In genomic region chr16:17053903-17054302, GRCm38 (mm10) we compare ENCODE assay signal across 31 mouse cellular contexts. TPM values are rescaled to one million over a fixed set of nuclear protein-coding genes. Genes with fewer than 3 reads are reported as not detected.
DNase-seq lines count a peak whose midpoint lies in the region; ATAC-seq lines count a peak whose summit lies in the region.
"Had no signal": no experiment of that assay in that cellular context is flagged by ENCODE, and none has a peak within 500 bp of the region (broad histone marks: within the 10 kb centered on the region; RNA-seq: fewer than 3 reads in every experiment).

No protein-coding gene starts in this region.

- WGBS in hindbrain, embryonic 15.5 days = 53% methylated on average over 3 of the region's 3 CpGs
- 89% methylated on average over 3 of the region's 3 CpGs for WGBS in hindbrain, embryonic 11.5 days
- 53% methylated on average over 3 of the region's 3 CpGs for WGBS in neural tube, embryonic 15.5 days

- 0 out of 2 replicates have a peak overlapping the region, but pooled peaks have one; percentile 12 for H3K27ac ChIP-seq in hindbrain, embryonic 15.5 days (replicated peaks)
- no peak overlapping the region for H3K27ac ChIP-seq in hindbrain, embryonic 11.5 days (ENCODE audit: low read depth, low read length)
- H3K27ac ChIP-seq in neural tube, embryonic 15.5 days (replicated peaks) = no peak overlapping the region
- H3K27ac ChIP-seq: embryonic facial prominence, embryonic 10.5 days; embryonic facial prominence, embryonic 15.5 days; kidney, postnatal 0 days; limb, embryonic 10.5 days; limb, embryonic 15.5 days; liver, embryonic 13.5 days; midbrain, embryonic 13.5 days had no signal

- ATAC-seq in hindbrain, embryonic 15.5 days (ENCODE audit: low FRiP score, low read depth) = peak; percentile 40; the same call in 1 of the 2 replicates
- no peak for ATAC-seq in hindbrain, embryonic 11.5 days (ENCODE audit: low FRiP score)
- ATAC-seq in neural tube, embryonic 15.5 days (ENCODE audit: low FRiP score) = 0 out of 2 replicates have a peak, but pooled peaks have one; percentile 13
- ATAC-seq: intestine, embryonic 16.5 days; lung, postnatal 0 days; midbrain, embryonic 13.5 days had no signal

- H3K36me3 ChIP-seq in hindbrain, embryonic 15.5 days = 0 out of 2 replicates have a peak, but pooled peaks cover 4% of the 10 kb centered on the region
- H3K36me3 ChIP-seq in hindbrain, embryonic 11.5 days (ENCODE audit: control insufficient read depth, insufficient read depth, low read length) = no peaks in the 10 kb centered on the region
- no peaks in the 10 kb centered on the region; the same call in 1 of the 2 replicates for H3K36me3 ChIP-seq in neural tube, embryonic 15.5 days

- H3K9me3 ChIP-seq in hindbrain, embryonic 15.5 days = no peaks in the 10 kb centered on the region
- H3K9me3 ChIP-seq in hindbrain, embryonic 11.5 days (ENCODE audit: control insufficient read depth, low read length) = no peaks in the 10 kb centered on the region
- H3K9me3 ChIP-seq in neural tube, embryonic 15.5 days (replicated peaks) = no peaks in the 10 kb centered on the region
- H3K9me3 ChIP-seq: embryonic facial prominence, embryonic 10.5 days; embryonic facial prominence, embryonic 15.5 days; limb, embryonic 10.5 days; limb, embryonic 15.5 days; liver, embryonic 13.5 days; megakaryocyte, embryonic 14.5 days; midbrain, embryonic 13.5 days had no signal

- peak; percentile 11 to 28 for DNase-seq in cerebellum, postnatal 25 days
- no peak for DNase-seq in cerebellum, adult 8-10 months
- DNase-seq in hindbrain, embryonic 11.5 days (ENCODE audit: low spot score) = no peak
- DNase-seq in neural tube, embryonic 10.5 days (ENCODE audit: extremely low spot score, low spot score) = no peak
- DNase-seq in right cerebral cortex, postnatal 36 days (ENCODE audit: low spot score in 2 of 2) = no peak
- DNase-seq: adrenal gland, postnatal 25 days; cerebellum, adult 9-11 months; gastrocnemius, postnatal 36 days; heart, adult 18-20 months; heart, postnatal 36 days; kidney, adult 8-10 months; kidney, postnatal 4 days; layer of hippocampus, adult 9-11 months; liver, embryonic 13.5 days; lung, adult 18-20 months; lung, postnatal 4 days; right cerebral cortex, adult 18-20 months; thymus, adult 2 months; thymus, postnatal 36 days had no signal

- no peak overlapping the region for H3K9ac ChIP-seq in hindbrain, embryonic 15.5 days
- no peak overlapping the region for H3K9ac ChIP-seq in hindbrain, embryonic 11.5 days (ENCODE audit: low read depth, low read length)
- no peak overlapping the region for H3K9ac ChIP-seq in neural tube, embryonic 15.5 days (replicated peaks)
- H3K9ac ChIP-seq: embryonic facial prominence, embryonic 15.5 days; limb, embryonic 15.5 days; liver, embryonic 13.5 days; midbrain, embryonic 13.5 days had no signal

- no peaks in the 10 kb centered on the region for H3K27me3 ChIP-seq in hindbrain, embryonic 15.5 days
- H3K27me3 ChIP-seq in hindbrain, embryonic 11.5 days (ENCODE audit: control insufficient read depth, insufficient read depth, low read length) = no peaks in the 10 kb centered on the region
- H3K27me3 ChIP-seq in neural tube, embryonic 15.5 days (replicated peaks) = no peaks in the 10 kb centered on the region
- H3K27me3 ChIP-seq: embryonic facial prominence, embryonic 15.5 days; limb, embryonic 15.5 days; liver, embryonic 13.5 days; megakaryocyte, embryonic 14.5 days; midbrain, embryonic 13.5 days had no signal

- H3K4me1 ChIP-seq in hindbrain, embryonic 15.5 days (replicated peaks) = peaks cover 9% of the 10 kb centered on the region
- no peaks in the 10 kb centered on the region for H3K4me1 ChIP-seq in hindbrain, embryonic 11.5 days (replicated peaks; ENCODE audit: control insufficient read depth, insufficient read depth, low read length)
- H3K4me1 ChIP-seq in neural tube, embryonic 15.5 days = peaks cover 11% of the 10 kb centered on the region; the same call in 1 of the 2 replicates
- H3K4me1 ChIP-seq: embryonic facial prominence, embryonic 15.5 days; limb, embryonic 15.5 days; liver, embryonic 13.5 days; megakaryocyte, embryonic 14.5 days had no signal

- H3K4me3 ChIP-seq in hindbrain, embryonic 15.5 days = no peak overlapping the region
- no peak overlapping the region for H3K4me3 ChIP-seq in hindbrain, embryonic 11.5 days (ENCODE audit: low read depth, low read length)
- no peak overlapping the region for H3K4me3 ChIP-seq in neural tube, embryonic 15.5 days (replicated peaks)
- H3K4me3 ChIP-seq: embryonic facial prominence, embryonic 10.5 days; embryonic facial prominence, embryonic 15.5 days; limb, embryonic 10.5 days; limb, embryonic 15.5 days; liver, embryonic 13.5 days; megakaryocyte, embryonic 14.5 days; midbrain, embryonic 13.5 days had no signal

- H3K4me2 ChIP-seq in hindbrain, embryonic 15.5 days = no peak overlapping the region
- no peak overlapping the region for H3K4me2 ChIP-seq in hindbrain, embryonic 11.5 days (replicated peaks; ENCODE audit: low read depth, low read length)
- H3K4me2 ChIP-seq in neural tube, embryonic 15.5 days = no peak overlapping the region
- H3K4me2 ChIP-seq: embryonic facial prominence, embryonic 15.5 days; heart, embryonic 11.5 days; limb, embryonic 15.5 days; liver, embryonic 13.5 days; midbrain, embryonic 13.5 days had no signal

RNA-seq across cellular contexts. Expression of gene Ypel1, which starts 15.6 kb away (rescaled TPM):
- 120 and 131 TPM in 2 replicates for polyA plus RNA-seq in hindbrain, embryonic 15.5 days (2015; fragmentation: Nextera tagmentation; extraction: Ambion mirVana)
- 91.6 and 108 TPM in 2 replicates for polyA plus RNA-seq in hindbrain, embryonic 11.5 days (2014; fragmentation: Nextera tagmentation; extraction: Ambion mirVana)
- polyA plus RNA-seq in neural tube, embryonic 15.5 days (2015; fragmentation: Nextera tagmentation; extraction: Ambion mirVana) = 77.5 and 94.9 TPM in 2 replicates

RNA-seq across cellular contexts. Expression of gene Ppil2, which starts 57.2 kb away (rescaled TPM):
- 142 and 148 TPM in 2 replicates for polyA plus RNA-seq in hindbrain, embryonic 15.5 days (2015; fragmentation: Nextera tagmentation; extraction: Ambion mirVana)
- 149 and 154 TPM in 2 replicates for polyA plus RNA-seq in hindbrain, embryonic 11.5 days (2014; fragmentation: Nextera tagmentation; extraction: Ambion mirVana)
- polyA plus RNA-seq in neural tube, embryonic 15.5 days (2015; fragmentation: Nextera tagmentation; extraction: Ambion mirVana) = 134 and 143 TPM in 2 replicates

Comparison
In these comparisons a context has a peak if more than half of its experiments do, and no peak if none do; other contexts are left out.
1. DNase-seq: peak in cerebellum, postnatal 25 days (2 of 2); none in cerebellum, adult 8-10 months (single experiment), hindbrain, embryonic 11.5 days (single experiment), neural tube, embryonic 10.5 days (single experiment) and right cerebral cortex, postnatal 36 days (0 of 2).